Mouse (Mus musculus): ENCODE measurements at regions not wholly inside any gene's neighbourhood (a gene's known extent, or its start where the extent isn't known, plus 50 kb on each side); places are given as distances from the start of the nearest gene placed in this dataset.

DNA sequence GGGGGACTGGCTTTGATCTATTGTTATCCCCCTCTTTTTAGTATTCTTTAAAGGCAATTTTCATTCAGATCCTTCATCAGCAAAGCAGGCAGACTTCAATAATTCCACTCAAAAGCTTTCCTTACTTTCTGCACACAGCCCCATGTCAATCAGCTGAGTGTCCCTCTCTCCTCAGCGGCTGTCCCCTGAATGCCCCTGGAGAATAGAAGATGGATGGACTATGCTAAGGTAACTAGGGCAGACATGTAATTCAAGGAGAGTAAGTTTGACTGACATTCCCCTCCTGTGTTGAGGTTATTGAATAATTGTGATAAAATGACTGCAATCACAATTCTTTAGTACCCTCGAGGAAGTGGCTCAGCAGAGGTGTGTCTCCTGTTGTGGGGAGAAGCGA lies 220.1 kb downstream of the Fam84b start:
- TF ChIP-seq POLR2A (IDR thresholded peaks at IDR 0.05; ENCODE audit: low read depth, low read length): no peak
- no peak for TF ChIP-seq CTCF (conservative IDR thresholded peaks at IDR 0.05; ENCODE audit: insufficient read depth, insufficient read length, low read depth, low read length)

GRCm38 (mm10) chr15:60632789-60633456 lies 220.7 kb downstream of the Fam84b start:
- H3K36me3 ChIP-seq (ENCODE audit: control insufficient read depth, insufficient read depth, low read length): no peaks in the 10 kb centered on the region
- whole genome bisulfite sequencing: 64% methylated on average over 4 of the region's 4 CpGs
- TF ChIP-seq POLR2A (IDR thresholded peaks at IDR 0.05; ENCODE audit: low read depth, low read length) (no peak), CTCF (conservative IDR thresholded peaks at IDR 0.05; ENCODE audit: insufficient read depth, insufficient read length, low read depth, low read length) (no peak)
- H3K4me3 ChIP-seq (ENCODE audit: insufficient read depth, low read depth, low read length): no peak overlapping the region
- no peaks in the 10 kb centered on the region for H3K4me1 ChIP-seq (ENCODE audit: control insufficient read depth, insufficient read depth, low read length)
- H3K27ac ChIP-seq (ENCODE audit: insufficient read depth, low read depth, low read length): no peak overlapping the region
- H3K27me3 ChIP-seq (replicated peaks; ENCODE audit: control insufficient read depth, insufficient read depth, low read length): no peaks in the 10 kb centered on the region
- DNase-seq: no peak

More for the DNA sequence above, 220.1 kb downstream of the Fam84b start:
- H3K4me1 ChIP-seq (ENCODE audit: control insufficient read depth, insufficient read depth, low read length): no peaks in the 10 kb centered on the region
- DNase-seq: no peak
- H3K27me3 ChIP-seq (replicated peaks; ENCODE audit: control insufficient read depth, insufficient read depth, low read length): no peaks in the 10 kb centered on the region
- no peak overlapping the region for H3K4me3 ChIP-seq (ENCODE audit: insufficient read depth, low read depth, low read length)
- H3K36me3 ChIP-seq (ENCODE audit: control insufficient read depth, insufficient read depth, low read length): no peaks in the 10 kb centered on the region
- no peak overlapping the region for H3K27ac ChIP-seq (ENCODE audit: insufficient read depth, low read depth, low read length)
- WGBS: 67% methylated on average over 3 of the region's 3 CpGs

DNA sequence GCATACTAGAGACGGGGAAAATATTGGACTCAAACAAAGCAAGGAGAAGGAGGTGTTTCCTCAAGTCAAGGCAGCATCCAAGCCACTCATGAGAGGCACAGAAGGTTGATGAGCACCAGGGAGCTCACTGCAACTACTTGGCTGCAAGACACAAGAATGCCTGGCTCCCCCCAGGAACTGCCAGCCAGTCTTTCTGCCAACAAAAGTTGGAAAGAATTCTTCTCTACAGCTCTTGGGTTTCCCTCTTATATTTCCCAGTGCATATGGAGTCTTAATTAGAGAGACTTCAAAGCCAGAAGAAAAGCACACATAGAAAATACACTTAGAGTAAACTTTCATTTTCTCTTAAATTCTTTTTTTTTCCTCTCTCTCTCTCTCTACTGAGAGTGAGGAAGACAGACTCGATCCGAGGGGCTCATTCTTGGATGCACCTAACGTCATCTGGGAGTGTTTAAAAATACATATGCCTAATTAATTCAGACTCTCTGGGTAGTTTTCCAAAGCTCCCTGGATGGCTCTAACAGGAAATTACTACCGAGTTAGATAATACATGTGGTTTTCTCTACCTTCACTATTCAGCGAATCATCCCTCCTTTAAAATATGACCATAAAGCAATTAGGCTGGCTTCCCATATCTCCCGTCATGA lies 222.7 kb downstream of the Fam84b start:
- TF ChIP-seq POLR2A (IDR thresholded peaks at IDR 0.05; ENCODE audit: low read depth, low read length) (no peak), CTCF (conservative IDR thresholded peaks at IDR 0.05; ENCODE audit: insufficient read depth, insufficient read length, low read depth, low read length) (no peak)
- DNase-seq: no peak
- Histone ChIP-seq H3K27me3 (replicated peaks; ENCODE audit: control insufficient read depth, insufficient read depth, low read length) (no peaks in the 10 kb centered on the region), H3K36me3 (ENCODE audit: control insufficient read depth, insufficient read depth, low read length) (no peaks in the 10 kb centered on the region), H3K27ac (ENCODE audit: insufficient read depth, low read depth, low read length) (no peak overlapping the region), H3K4me1 (ENCODE audit: control insufficient read depth, insufficient read depth, low read length) (no peaks in the 10 kb centered on the region), H3K4me3 (ENCODE audit: insufficient read depth, low read depth, low read length) (no peak overlapping the region)
- WGBS: 74% methylated on average over 7 of the region's 7 CpGs

- no peaks in the 10 kb centered on the region for H3K36me3 ChIP-seq (ENCODE audit: control insufficient read depth, insufficient read depth, low read length)
- H3K4me1 ChIP-seq (ENCODE audit: control insufficient read depth, insufficient read depth, low read length): no peaks in the 10 kb centered on the region
- 85% methylated on average over 2 of the region's 2 CpGs for WGBS
- no peaks in the 10 kb centered on the region for H3K27me3 ChIP-seq (replicated peaks; ENCODE audit: control insufficient read depth, insufficient read depth, low read length)
- no peak overlapping the region for H3K27ac ChIP-seq (ENCODE audit: insufficient read depth, low read depth, low read length)
- H3K4me3 ChIP-seq (ENCODE audit: insufficient read depth, low read depth, low read length): no peak overlapping the region
- DNase-seq: no peak
- no peak for TF ChIP-seq POLR2A (IDR thresholded peaks at IDR 0.05; ENCODE audit: low read depth, low read length)
- TF ChIP-seq CTCF (conservative IDR thresholded peaks at IDR 0.05; ENCODE audit: insufficient read depth, insufficient read length, low read depth, low read length): no peak
Measured at GRCm38 (mm10) chr15:60618801-60619200, 234.8 kb downstream of the Fam84b start.

GRCm38 (mm10) chr15:60617371-60617770 lies 236.2 kb downstream of the Fam84b start:
- Histone ChIP-seq H3K27ac (ENCODE audit: insufficient read depth, low read depth, low read length) (no peak overlapping the region), H3K36me3 (ENCODE audit: control insufficient read depth, insufficient read depth, low read length) (no peaks in the 10 kb centered on the region), H3K4me3 (ENCODE audit: insufficient read depth, low read depth, low read length) (no peak overlapping the region), H3K4me1 (ENCODE audit: control insufficient read depth, insufficient read depth, low read length) (no peaks in the 10 kb centered on the region), H3K27me3 (replicated peaks; ENCODE audit: control insufficient read depth, insufficient read depth, low read length) (no peaks in the 10 kb centered on the region)
- no peak for DNase-seq
- no peak for TF ChIP-seq POLR2A (IDR thresholded peaks at IDR 0.05; ENCODE audit: low read depth, low read length)
- TF ChIP-seq CTCF (conservative IDR thresholded peaks at IDR 0.05; ENCODE audit: insufficient read depth, insufficient read length, low read depth, low read length): no peak
- WGBS: 57% methylated on average over 2 of the region's 2 CpGs

DNA sequence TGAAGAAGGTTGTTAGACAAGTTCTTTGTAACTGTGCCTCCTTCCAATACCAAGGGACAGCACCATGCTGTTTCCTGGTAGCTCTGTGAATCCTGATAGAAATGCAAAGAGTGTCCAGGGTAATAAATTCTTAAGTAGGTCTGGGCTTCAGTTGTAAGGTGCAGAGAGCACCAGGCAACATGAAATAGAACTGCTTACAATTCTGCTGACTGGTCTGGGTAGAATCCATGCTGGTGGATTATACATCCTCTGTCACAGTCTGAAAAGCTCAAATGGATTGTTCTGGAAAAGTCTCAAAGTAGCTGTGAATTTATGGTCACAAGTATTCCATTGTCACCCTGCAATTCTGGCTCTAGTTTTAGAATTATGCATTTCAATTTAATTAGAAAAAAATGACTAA lies 251.7 kb downstream of the Fam84b start:
- H3K4me1 ChIP-seq (ENCODE audit: control insufficient read depth, insufficient read depth, low read length): no peaks in the 10 kb centered on the region
- no peak for DNase-seq
- TF ChIP-seq CTCF (conservative IDR thresholded peaks at IDR 0.05; ENCODE audit: insufficient read depth, insufficient read length, low read depth, low read length): no peak
- no peak for TF ChIP-seq POLR2A (IDR thresholded peaks at IDR 0.05; ENCODE audit: low read depth, low read length)
- no peaks in the 10 kb centered on the region for H3K36me3 ChIP-seq (ENCODE audit: control insufficient read depth, insufficient read depth, low read length)
- no peak overlapping the region for H3K4me3 ChIP-seq (ENCODE audit: insufficient read depth, low read depth, low read length)
- H3K27me3 ChIP-seq (replicated peaks; ENCODE audit: control insufficient read depth, insufficient read depth, low read length): no peaks in the 10 kb centered on the region
- no peak overlapping the region for H3K27ac ChIP-seq (ENCODE audit: insufficient read depth, low read depth, low read length)

DNA sequence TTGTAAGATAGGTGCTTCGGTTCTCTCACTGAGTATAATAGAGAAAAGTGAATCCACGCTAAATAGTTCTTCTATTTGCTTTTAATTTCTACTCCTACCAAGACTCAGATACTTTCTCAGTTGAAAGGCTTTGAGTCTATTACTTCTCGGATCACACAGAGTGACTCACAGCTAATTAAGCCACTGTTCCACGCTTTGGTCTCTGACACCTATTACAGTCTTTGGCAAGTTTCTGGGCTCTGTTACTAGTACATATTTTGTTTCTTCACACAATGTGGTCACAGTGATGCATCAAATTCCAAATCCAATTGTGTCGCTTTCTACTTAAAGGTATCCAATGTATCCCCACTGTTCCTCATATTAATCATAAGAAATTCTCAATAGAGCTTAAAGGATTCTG lies 276.5 kb downstream of the Fam84b start:
- Histone ChIP-seq H3K4me3 (ENCODE audit: insufficient read depth, low read depth, low read length) (no peak overlapping the region), H3K4me1 (ENCODE audit: control insufficient read depth, insufficient read depth, low read length) (no peaks in the 10 kb centered on the region), H3K27ac (ENCODE audit: insufficient read depth, low read depth, low read length) (no peak overlapping the region), H3K27me3 (replicated peaks; ENCODE audit: control insufficient read depth, insufficient read depth, low read length) (no peaks in the 10 kb centered on the region), H3K36me3 (ENCODE audit: control insufficient read depth, insufficient read depth, low read length) (no peaks in the 10 kb centered on the region)
- 70% methylated on average over 5 of the region's 5 CpGs for WGBS
- TF ChIP-seq POLR2A (IDR thresholded peaks at IDR 0.05; ENCODE audit: low read depth, low read length) (no peak), CTCF (conservative IDR thresholded peaks at IDR 0.05; ENCODE audit: insufficient read depth, insufficient read length, low read depth, low read length) (no peak)
- DNase-seq: no peak
